Mouse (Mus musculus): ENCODE data around the gene Otos.

Gene Otos

DNA sequence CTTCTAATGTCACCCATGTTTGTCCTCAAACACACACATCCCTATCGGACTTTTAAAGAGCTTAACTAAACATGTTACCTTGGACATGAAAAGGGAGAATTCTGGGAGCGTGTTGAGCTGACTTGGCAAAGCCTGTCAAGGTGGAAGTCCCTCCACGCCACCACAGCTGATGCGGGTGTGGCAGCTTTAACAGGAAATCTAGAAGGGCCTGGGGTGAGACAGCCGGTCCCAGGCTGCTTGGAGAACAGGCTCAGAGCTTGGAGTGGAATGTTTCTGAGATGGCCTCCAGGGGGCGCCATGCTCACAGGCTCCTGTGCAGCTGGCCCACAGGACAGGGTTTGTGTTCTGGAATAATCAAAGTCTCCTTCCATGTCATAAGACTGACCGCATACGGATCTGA, at the start of gene Otos:
Gene Otos, minus strand, starts transcription at position 169 of the 400 bp plus-strand sequence.
- peak; percentile 85 for DNase-seq (ENCODE audit: low read depth, low spot score)

DNA sequence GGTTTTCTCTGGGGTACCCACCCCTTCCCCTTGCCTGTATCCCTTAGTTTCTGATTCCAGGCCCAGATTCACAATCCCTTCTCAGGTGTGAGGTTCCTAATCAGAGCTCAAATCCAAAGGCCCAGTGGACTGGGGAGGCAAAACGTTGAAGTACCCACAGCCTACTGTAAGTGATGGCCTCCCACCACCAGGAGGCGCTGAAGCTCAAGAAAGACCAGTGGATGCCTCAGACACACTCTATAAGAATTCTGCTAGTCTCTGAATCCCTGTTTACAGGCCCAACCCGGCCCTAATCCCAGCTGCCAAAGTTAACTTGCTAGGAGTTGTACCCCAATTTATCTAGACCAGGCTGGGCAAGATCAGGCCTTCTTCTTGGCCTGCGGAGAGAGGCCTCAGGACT, 48.2 kb upstream of the Otos start:
- peak; percentile 69 for DNase-seq (ENCODE audit: low read depth, low spot score)

DNA sequence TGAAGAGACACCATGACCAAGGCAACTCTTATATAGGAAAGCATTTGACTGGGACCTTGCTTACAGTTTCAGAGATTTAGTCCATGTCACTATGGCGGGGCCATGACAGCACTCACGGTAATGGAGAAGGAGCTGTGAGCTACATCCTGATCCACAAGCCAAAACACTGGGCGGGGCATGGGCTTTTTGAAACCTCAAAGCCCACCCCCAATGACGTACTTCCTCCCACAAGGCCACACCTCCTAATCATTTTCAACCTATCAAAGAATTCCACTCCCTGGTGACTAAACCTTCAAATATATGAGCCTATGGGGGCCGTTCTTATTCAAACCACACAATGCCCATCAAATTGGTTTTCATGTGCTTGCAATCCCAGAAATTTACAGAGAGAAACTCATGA, 47.1 kb upstream of the Otos start:
- no peak for DNase-seq (ENCODE audit: low read depth, low spot score)

DNA sequence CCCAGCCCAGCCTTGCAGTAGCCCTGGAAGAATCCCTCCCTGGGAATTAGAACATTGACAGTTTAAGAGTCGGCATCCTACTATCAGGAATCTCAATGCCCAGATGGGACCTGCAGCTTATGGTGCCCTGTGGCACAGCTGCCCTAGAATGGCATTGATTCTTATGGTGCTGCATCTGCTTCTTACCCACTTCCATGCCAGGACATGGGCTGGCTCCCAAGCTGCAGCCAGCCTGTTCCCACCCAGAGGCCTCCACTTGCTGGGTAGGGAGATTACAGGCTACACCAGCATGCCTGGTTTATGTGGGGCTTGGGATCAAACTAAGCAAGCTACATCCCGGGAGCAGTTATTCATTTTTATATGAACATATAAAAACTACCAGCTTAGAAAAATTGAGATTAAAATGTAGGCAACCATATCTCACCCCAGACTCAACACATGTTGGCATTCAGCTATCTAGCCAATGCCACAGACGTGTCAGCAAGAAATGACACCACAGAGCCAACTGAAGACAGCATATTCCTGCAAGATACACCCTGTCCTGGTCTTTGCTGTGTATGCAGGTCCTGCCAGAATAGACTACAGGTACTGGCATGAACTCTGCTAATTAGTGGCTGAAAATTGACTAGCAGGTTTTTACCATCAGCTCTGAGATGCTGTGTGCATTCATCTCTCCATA, 42.7 kb upstream of the Otos start:
- DNase-seq (ENCODE audit: low read depth, low spot score), result no peak

DNA sequence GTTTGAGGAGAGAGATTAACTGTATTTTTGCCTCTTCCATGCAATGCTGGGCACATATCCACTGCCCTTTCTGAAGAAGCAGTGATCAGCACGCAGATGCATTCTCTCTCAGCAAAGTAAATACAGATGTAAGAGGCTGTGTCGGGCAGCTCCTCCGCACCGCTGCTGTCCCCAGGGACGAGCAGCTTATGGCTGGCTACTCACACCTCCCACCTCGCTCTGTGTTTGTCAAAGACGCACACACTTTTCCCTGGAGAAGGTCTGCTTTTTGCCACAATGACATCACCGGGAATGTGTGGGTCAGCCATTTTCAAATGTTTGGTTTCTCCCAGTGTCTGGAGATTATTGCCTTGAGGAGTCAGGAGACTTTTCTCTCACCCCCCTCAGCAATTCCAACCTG, 38.4 kb upstream of the Otos start:
- DNase-seq (ENCODE audit: low read depth, low spot score), result no peak

DNA sequence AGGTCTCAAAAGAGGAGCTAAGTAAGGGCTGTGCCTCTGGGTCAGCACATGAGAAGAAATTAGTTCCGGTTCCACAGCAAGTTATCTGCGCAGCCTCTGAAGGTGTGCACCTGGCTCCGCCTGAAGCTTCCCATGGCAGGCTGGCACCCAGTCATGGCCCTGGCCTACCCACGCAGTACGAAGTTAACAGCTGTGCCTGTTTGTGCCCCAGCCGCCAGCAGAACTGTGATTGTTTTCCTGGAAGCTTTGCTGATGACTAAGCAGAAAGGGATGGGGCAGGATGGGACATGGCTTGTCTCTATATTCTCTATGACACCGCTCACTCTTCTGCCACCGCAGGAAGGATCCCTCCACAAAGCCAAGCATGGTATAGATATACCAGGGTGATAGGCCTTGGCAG, 34.5 kb upstream of the Otos start:
- no peak for DNase-seq (ENCODE audit: low read depth, low spot score)

DNA sequence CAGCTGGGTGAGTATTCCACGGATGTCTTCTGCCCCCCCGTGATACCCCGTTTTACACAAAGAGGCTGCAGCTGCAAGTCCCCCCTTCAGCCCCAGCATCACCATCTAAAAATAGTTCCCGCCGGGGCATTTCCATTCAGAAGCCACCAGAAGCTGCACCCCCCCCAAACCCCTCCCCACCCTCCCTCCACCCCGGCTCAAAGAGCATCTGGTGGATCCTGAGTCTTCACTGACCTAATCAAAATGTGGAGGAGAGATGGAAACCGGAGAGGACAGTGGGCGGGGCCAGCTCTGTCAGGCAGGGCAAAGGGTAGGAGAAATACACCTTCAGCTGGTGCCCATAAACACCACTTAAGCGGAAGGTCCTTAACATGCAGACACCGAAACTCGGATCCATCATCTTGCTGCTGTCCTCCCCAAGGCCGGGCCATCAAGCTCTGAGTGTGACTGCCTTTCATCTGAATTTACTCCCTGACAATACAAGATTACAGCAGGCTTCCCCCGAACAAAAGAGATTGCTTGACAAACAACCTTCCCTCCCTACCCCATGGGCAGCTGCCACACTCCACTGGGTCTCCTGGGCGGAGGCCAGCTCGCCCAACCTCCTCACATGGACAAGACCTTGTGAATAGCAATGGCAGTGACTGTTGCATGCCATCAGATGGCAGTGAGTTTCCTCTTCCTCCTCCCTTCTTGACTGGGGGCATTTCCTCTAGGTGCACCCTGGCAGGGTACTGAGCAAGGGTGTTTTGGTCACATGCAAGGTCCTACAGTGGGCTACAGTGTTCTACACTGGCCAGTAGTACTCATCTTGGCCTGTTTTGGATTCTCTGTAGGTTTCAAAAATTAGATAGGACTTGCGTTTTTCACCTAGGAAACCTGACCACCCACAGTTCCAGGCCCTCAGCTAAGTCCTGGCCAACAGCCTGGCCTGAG, 32.3 kb upstream of the Otos start:
- peak; percentile 48 for DNase-seq (ENCODE audit: low read depth, low spot score)

DNA sequence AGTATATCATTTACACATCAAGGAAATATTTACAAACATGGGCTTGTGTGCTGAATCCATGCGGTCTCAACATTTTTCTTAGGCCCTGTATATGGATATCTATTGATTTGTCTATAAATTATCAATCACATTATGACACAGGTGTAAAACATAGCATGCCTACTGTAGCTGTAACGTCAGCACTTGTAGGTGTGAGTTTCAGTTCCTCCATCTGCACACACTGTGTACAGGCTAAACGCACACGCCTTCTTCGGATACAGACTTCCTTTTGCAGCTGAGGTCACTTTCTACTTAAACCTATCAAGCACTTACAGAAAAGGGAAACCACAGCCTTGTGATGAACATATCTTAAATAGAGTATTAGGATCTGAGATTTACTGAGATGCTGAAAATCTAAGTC, 30.1 kb upstream of the Otos start:
- no peak for DNase-seq (ENCODE audit: low read depth, low spot score)

DNA sequence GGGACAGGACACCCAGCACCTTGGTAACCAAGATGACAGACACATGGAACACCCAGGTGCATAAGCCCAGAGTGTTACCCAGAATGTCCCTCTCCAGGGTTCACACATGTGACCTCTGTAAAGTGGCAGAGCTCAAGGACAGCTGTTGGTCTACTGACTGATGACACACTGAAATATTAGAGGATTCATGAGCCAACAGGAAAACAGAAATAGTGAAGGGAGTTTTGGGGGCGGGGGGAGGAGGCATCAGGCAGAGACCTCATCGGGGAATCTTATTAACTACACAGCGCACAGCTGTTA, 28.0 kb upstream of the Otos start:
- peak; percentile 57 for DNase-seq (ENCODE audit: low read depth, low spot score)

DNA sequence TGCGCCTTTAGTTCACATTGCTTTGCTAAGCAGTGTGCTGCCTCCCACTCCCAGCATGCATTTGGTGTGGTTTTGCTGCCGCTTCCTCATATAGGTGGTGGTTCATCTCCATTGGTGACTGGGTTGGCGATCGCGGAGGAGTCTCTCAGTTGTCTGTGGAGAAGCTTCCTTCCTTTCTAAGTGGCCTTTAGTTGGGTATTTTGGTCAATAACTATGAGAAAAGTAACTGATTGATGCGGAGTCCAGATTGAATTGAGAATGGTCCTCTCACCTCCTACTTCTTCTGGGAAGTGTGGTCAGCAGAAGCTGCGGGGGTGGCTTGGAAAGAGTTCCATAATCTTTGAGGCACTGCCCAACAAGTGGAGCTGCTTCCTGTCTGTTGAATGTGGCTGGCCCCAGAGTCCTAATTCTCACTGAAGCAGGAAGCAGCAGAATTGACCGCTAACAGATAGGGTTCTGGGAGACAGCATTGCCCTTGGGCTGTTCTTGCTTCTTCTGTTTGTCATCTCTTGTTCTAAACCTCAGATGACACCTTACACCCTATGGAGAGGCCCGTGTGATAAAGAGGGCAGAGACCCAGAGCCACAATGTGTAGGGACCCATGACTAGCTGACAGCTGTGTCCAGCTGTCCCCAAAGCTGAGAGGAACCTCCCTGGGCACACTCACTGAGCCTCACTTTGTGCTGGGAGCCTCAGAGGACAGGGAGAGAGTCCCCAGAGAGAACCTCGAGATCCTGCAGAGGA, 27.5 kb upstream of the Otos start:
- no peak for DNase-seq (ENCODE audit: low read depth, low spot score)

DNA sequence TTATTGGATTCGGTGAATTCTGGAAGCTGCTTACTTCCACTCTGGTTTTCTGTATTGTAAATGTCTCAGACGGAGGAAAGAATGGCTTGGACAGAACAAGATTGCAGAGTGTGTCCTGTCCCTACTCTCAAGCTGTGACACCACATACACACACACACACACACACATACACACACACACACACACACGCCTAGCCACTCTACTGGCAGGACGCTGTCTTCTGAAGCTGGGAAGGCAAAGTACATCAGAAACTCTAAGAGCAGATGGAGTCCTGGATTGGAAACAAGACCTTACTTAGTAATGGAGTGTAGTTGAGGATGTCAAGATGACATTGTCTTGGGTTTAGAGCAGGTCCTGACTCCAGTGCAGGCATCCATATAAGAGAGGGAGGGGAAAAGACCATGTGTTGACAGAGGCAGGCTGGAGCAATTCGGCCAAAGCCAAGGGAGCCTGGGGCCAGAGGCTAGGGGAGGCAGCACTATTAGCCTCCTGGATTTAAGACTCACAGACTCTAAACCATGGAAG, 24.7 kb upstream of the Otos start:
- no peak for DNase-seq (ENCODE audit: low read depth, low spot score)

DNA sequence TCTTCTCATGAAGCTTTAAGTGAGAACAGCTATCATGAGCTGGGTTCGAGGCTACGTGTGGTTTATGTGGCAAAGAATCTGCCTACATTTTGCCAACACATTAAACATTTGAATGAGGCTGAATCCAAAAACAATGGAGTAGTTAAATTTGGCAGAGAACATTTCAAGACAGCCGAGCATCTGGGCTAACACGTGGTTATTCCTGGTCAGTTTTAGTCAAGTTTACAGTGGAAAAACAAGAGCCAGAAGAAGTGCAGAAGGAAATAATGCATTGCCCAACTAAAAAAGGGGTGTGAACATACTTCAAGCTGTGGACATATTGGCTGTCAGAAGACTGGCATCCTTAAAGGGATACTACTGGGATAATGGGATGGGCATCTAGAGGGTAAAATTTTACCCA, 22.7 kb upstream of the Otos start:
- DNase-seq (ENCODE audit: low read depth, low spot score), result no peak

DNA sequence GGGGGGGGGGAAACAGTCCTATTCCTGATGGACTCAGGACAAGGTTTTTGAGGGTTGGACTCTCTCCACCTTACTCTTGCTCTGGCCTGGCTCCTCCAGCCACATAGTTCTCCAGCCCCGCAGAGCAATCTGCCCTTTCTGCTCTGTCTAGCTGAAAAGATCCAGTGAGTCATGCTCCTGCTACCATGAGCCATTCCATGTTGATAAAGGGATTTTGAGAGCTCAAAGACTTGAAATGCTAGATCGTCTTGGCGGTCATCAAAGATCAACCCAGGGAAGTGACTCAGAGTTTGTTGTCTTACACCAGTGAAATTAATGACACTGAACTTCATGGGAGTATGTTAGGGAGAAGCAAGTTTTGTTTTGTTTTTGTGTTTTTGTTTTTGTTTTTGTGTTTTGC, 20.8 kb upstream of the Otos start:
- DNase-seq (ENCODE audit: low read depth, low spot score), result no peak

DNA sequence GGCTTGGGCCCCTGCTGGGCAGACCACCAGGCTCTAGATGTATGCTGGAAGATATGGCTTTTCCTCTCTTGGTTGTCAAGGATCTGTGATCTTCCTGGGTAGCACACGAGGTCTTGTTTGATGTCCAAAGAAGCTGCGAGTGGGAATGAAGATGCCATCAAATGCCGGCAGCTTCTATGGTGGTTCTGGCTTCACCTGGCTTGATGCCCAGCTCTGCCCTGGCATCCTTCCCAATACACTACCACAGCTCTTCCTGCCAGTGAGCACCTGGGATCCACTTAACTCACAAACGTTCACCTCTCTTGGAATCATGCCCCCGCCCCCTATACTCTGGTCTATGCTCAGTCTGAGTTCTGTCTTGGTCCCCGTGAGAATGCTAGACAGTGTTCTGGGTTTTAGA, 18.5 kb upstream of the Otos start:
- DNase-seq (ENCODE audit: low read depth, low spot score), result no peak

DNA sequence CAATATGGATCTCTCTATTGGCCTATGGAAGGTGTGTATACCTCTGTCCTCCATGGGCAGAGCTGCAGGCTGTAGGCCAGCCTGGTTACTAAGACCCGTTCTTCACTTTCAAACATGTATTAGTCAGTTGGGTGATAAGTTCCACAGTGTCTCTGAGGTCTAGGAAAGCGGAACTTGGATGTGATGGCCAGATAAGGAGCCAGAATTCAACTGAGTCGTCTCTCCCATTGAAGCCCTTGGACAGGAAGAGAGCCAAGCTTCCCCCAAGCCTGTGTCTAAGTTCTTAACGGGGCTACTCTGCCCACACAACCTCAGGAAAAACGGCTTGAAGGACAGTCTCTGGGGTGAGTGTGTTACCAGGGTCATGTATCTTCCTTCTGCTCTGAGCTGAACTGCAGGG, 10.8 kb upstream of the Otos start:
- DNase-seq (ENCODE audit: low read depth, low spot score), result no peak

DNA sequence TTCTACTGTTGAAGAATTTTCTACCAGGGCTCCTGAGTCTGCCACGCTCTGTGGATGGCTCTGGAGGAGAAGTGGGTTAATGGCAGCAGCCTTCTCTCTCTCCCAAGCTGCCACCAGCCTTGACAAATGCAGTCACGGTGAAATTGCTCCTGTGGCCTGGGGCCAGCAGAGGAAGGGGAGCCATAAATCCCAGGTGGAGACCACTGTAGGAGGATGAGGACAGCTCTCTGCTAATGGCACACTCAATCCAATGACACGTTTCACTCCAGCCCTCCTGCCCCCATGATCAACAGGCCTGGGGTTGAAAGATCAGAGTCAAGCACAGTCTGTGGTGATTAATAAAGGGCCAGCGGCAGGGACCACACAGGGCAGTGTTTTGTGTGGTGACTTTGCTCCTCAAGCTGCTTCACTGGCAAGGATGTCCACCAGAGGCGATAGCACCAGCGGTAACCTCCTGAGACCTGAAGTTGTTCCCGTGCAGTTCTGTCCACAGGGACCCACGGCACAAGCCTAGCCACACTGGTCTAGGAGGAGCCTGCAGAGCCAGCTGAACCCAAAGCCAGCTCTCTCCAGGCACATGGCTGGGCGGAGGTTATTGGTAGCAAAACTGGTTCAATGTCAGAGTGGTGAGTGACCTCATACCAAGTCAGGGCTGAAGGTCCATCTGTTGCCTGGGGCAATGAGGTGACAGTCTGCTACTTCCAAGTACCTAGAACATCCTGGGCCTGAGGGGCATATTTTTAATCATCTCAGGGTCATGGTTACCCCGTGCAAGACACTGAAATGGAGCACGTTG, 8.6 kb upstream of the Otos start:
- no peak for DNase-seq (ENCODE audit: low read depth, low spot score)

DNA sequence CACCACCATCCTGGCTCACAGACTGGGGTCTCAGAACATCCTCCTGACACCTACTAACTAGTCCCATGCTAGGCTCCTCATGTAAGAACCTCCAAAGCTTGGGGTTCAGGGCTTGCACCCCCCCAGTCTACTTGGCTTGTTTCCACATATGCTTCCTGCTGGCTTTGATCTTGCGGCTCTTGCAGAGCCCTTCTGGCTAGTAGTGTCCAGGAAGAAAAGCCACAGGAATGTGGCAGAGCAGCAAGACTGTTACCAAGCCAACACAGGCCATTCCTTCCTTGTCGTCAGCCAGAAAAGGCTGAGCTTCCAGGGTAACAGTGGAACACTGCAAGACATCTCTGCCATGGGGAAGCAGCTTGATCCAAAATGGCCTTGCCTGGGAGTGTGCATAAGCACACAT, 6.0 kb upstream of the Otos start:
- no peak for DNase-seq (ENCODE audit: low read depth, low spot score)

DNA sequence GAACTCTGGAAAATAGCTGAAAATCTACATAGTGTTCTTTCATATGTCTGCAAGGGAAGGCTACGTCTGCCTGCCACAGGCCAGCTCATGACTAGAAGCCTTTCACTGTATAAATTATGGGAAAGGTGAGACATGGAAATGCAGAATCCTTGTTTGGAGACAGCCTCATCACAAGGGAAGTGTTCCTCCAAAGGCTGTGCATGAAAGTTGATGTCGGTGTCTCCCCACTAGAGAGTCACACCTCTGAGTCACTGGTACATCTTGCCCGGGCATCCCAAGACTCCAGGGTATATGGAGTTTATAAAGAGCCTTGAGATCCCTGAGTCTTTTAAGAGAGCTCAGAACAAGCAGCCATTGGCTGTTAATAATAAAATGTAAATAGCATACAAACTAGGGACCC, 4.5 kb upstream of the Otos start:
- no peak for DNase-seq (ENCODE audit: low read depth, low spot score)

DNA sequence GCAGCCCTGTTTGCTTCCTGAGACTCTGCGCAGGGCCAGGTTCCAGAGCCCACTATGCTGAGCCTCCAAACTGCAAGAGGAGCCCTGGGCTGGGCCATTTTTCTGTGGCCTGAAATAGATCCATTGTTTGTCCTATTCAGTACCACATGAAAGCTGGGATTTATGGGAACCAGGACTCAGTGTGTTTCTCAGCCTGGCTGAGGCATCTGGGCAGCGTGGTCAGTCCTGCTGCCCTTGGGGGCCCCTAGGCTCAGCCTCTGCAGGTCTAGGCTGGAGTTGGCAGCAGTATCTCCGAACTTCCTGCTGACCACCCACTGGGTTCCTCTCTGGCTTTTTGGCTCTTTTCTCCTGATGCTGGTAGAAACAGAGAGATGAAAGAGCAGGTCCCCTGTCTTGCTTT, 2.8 kb upstream of the Otos start:
- no peak for DNase-seq (ENCODE audit: low read depth, low spot score)

DNA sequence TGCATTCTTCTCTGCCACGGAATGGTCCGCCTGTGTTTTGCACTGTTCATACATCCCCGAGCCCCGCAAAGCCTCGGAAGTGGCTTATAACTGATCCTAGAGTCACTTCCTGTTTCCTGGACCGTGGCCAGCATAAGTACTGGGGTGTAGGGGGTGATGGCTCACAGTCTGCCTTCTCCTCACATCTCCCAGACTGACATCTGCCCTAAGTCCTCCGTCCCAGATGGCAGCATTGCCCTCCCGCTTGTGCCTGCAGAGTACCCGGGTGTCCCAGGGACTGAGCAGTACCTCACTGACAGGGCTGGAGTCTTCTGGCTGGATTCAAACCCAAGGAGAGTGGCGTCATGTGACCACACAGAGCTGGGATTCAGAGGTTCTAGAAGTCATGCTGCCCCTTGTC, 444 bp downstream of the Otos start:
- DNase-seq (ENCODE audit: low read depth, low spot score), result peak; percentile 22

DNA sequence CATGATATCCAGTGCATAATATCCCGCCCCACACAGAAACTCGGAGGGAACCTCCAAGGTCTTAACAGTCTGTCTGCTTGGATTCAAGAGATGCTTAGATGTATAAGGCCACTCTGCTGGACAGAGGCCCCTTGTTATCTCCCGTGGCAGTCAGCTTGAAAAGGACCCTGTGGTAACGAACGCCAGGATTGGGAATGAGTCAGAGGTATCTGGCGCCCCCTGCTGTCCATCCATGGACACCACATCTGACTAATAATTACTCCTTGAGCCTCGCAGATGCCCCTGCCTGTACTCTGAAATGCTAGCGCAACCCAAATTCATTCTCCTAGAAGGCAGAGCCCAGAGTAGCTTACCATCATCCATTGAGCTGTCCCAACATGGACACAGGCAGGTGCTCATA, 889 bp downstream of the Otos start:
- DNase-seq (ENCODE audit: low read depth, low spot score), result peak; percentile 50

DNA sequence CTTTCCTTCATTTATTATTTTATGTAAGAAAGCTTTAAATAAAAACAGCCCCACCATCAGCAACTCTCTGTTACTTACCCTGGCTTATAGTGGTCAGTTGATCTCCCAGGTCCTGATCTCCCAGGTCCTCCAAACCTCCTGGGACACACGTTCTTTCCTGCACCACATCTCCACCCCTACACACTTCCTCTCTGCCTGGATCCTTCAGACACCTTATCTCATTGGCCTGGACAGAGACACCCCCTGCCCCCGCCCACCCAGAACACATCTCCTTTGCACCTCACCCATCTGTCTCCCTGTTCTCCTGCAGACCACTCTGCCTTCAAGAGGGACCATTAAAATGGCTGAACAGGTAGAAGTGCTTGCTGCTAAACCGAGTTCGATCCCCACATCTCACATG, 1.6 kb downstream of the Otos start:
- DNase-seq (ENCODE audit: low read depth, low spot score), result no peak
